Mouse (Mus musculus) liver, embryonic 13.5 days (tissue): ENCODE results near the gene Aldh2. TPM values are rescaled to one million over a fixed set of nuclear protein-coding genes. Genes with fewer than 3 reads are reported as not detected.
"Not testable (repeated sequence)": the region's sequence is repeated elsewhere in the genome, so short reads cannot be mapped to it uniquely, and the experiment has no call there.

Experiments used
- ATAC-seq: fragments of 200-750 bp; cut with Nextera tagmentation; 2 replicates; pipeline ENCODE4 v1.8.0; 2017; ENCODE audit warnings: low read depth, mild to moderate bottlenecking, moderate number of reproducible peaks, moderate library complexity
- DNase-seq: peaks from one replicate; pipeline ENCODE4 v3.0.0; 2022
- H3K27ac ChIP-seq: fragments of 300-500 bp; sonication (generic); 2 replicates; pipeline ENCODE4 v1.5.1; 2015; ENCODE audit warnings: moderate library complexity, mild to moderate bottlenecking, inconsistent platforms
- H3K27me3 ChIP-seq: fragments of 300-500 bp; sonication (generic); 2 replicates; pipeline ENCODE4 v1.6.1; 2015; ENCODE audit warnings: mild to moderate bottlenecking, inconsistent platforms
- H3K36me3 ChIP-seq: fragments of 300-500 bp; sonication (generic); 2 replicates; pipeline ENCODE4 v1.6.1; 2015; ENCODE audit warnings: mild to moderate bottlenecking, inconsistent platforms
- H3K4me1 ChIP-seq: fragments of 300-500 bp; sonication (generic); replicated peaks from 2 replicates; pipeline ENCODE4 v1.6.1; 2015; ENCODE audit warnings: inconsistent platforms
- H3K4me2 ChIP-seq: fragments of 300-500 bp; sonication (generic); 2 replicates; pipeline ENCODE4 v1.6.1; 2015; ENCODE audit warnings: inconsistent platforms, mild to moderate bottlenecking, moderate library complexity
- H3K4me3 ChIP-seq: fragments of 300-500 bp; sonication (generic); replicated peaks from 2 replicates; pipeline ENCODE4 v1.5.1; 2015; ENCODE audit warnings: mild to moderate bottlenecking, inconsistent platforms
- H3K9ac ChIP-seq: fragments of 300-500 bp; sonication (generic); 2 replicates; pipeline ENCODE4 v1.6.1; 2015; ENCODE audit warnings: mild to moderate bottlenecking, inconsistent platforms
- H3K9me3 ChIP-seq: fragments of 300-500 bp; sonication (generic); replicated peaks from 2 replicates; pipeline ENCODE4 v1.6.1; 2016; ENCODE audit warnings: inconsistent platforms
- WGBS: fragments of 180-500 bp; shearing (Covaris S2); methylation state at CpG from one replicate; pipeline ENCODE4 v1.1.7; 2015; ENCODE audit not compliant: insufficient replicate concordance; 5-methylcytosine and 5-hydroxymethylcytosine counted together
- polyA plus RNA-seq: library from polyadenylated mRNA; unstranded; fragments of >200 nt; fragmentation: Nextera tagmentation; extraction: Ambion mirVana; gene quantifications from 2 replicates; pipeline ENCODE4 v1.2.1, GENCODE M21; 2015

Aldh2 gene
- polyA plus RNA-seq, 1 experiment from 2014 or later = 123 TPM

GRCm38 (mm10) chr5:121519758-121520157 is 73.9 kb downstream of the Aldh2 start:
- H3K4me3 ChIP-seq, H3K9me3 ChIP-seq, H3K9ac ChIP-seq, H3K4me1 ChIP-seq, DNase-seq, H3K4me2 ChIP-seq, H3K27me3 ChIP-seq, H3K27ac ChIP-seq, ATAC-seq: not testable (repeated sequence)
- 51% methylated on average over 11 of the region's 17 CpGs for WGBS
- peaks cover 40% of the 10 kb centered on the region for H3K36me3 ChIP-seq

- WGBS = 77% methylated on average over 9 of the region's 9 CpGs
Measured at GRCm38 (mm10) chr5:121518983-121519382, 74.6 kb downstream of the Aldh2 start.

More at GRCm38 (mm10) chr5:121518983-121519382, 74.6 kb downstream of the Aldh2 start:
- H3K9me3 ChIP-seq = no peaks in the 10 kb centered on the region
- no peak overlapping the region for H3K4me2 ChIP-seq
- no peak for DNase-seq
- peaks cover 32% of the 10 kb centered on the region for H3K36me3 ChIP-seq
- ATAC-seq = no peak
- H3K27ac ChIP-seq = no peak overlapping the region
- no peak overlapping the region for H3K4me3 ChIP-seq
- H3K4me1 ChIP-seq = no peaks in the 10 kb centered on the region
- H3K9ac ChIP-seq = no peak overlapping the region
- H3K27me3 ChIP-seq = no peaks in the 10 kb centered on the region

Other genes with a start within 250 kb of the Aldh2 start
- gene Trafd1, start 208.2 kb downstream of the Aldh2 start, polyA plus RNA-seq = 19.7 and 21.4 TPM in 2 replicates
- 32.8 and 37.7 TPM in 2 replicates for gene Naa25, start 195.9 kb downstream of the Aldh2 start, polyA plus RNA-seq
- gene Tmem116, start 141.9 kb downstream of the Aldh2 start, polyA plus RNA-seq = 0.83 and 1.3 TPM in 2 replicates
- 99.8 and 102 TPM in 2 replicates for gene Erp29, start 141.3 kb downstream of the Aldh2 start, polyA plus RNA-seq
- gene Adam1b, start 90.4 kb downstream of the Aldh2 start, polyA plus RNA-seq = not detected in 2 replicates
- 0.33 and 0.48 TPM in 2 replicates for gene Adam1a, start 48.3 kb downstream of the Aldh2 start, polyA plus RNA-seq
- not detected in 2 replicates for gene Gm42878, start 48.3 kb downstream of the Aldh2 start, polyA plus RNA-seq
- gene Mapkapk5, start 47.9 kb downstream of the Aldh2 start, polyA plus RNA-seq = 27.4 and 29.1 TPM in 2 replicates
- gene Acad12, start 25.1 kb upstream of the Aldh2 start, polyA plus RNA-seq = 1.4 TPM in 2 replicates
- gene Acad10, start 66.7 kb upstream of the Aldh2 start, polyA plus RNA-seq = 2.0 and 2.4 TPM in 2 replicates
- gene Brap, start 66.7 kb upstream of the Aldh2 start, polyA plus RNA-seq = 23.9 and 25.5 TPM in 2 replicates
- gene Atxn2, start 117.5 kb upstream of the Aldh2 start, polyA plus RNA-seq = 16.0 and 17.6 TPM in 2 replicates
- gene Sh2b3, start 243.8 kb upstream of the Aldh2 start, polyA plus RNA-seq = 6.1 TPM in 2 replicates